Mouse (Mus musculus): Measurements from ENCODE around the gene Srgap3. TPM values are rescaled to one million over a fixed set of nuclear protein-coding genes. Genes with fewer than 3 reads are reported as not detected.

Gene Srgap3
- polyA plus RNA-seq, 1 experiment from 2014 or later = 0.13 TPM

DNA sequence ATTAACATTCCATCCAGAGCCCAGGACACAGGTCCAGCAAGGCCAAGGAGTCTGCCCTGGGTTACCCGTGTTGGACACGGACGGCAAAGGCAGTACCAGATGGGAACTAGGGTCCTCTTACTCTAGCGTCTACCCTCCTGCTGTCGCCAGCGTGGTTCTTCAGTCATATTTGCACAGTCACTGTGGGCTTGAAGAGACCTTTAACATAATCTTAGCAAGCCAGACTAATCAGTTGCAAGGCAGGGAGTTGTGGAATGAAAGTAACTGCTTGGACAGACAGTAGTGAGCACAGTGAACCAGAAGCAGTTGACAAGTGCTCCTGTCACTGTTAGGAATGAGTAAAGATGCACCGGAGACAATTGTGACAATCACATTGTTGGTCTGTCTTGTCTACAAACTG, 173.3 kb downstream of the Srgap3 start:
- H3K4me2 ChIP-seq (ENCODE audit: low read depth, low read length) = no peak overlapping the region
- H3K27me3 ChIP-seq (ENCODE audit: insufficient read depth, low read length) = no peaks in the 10 kb centered on the region
- H3K9ac ChIP-seq (replicated peaks) = no peak overlapping the region
- no peak overlapping the region for H3K4me3 ChIP-seq (ENCODE audit: low read depth, low read length)
- no peaks in the 10 kb centered on the region for H3K9me3 ChIP-seq (ENCODE audit: low read length)
- no peak for ATAC-seq
- WGBS (ENCODE audit: insufficient replicate concordance) = 75% methylated on average over 7 of the region's 7 CpGs
- H3K4me1 ChIP-seq (ENCODE audit: insufficient read depth) = no peaks in the 10 kb centered on the region
- TF ChIP-seq EP300 (IDR thresholded peaks at IDR 0.05; ENCODE audit: low read depth) (no peak), CTCF (IDR thresholded peaks at IDR 0.05; ENCODE audit: low read depth) (no peak)
- no peak overlapping the region for H3K27ac ChIP-seq (ENCODE audit: low read depth)
- DNase-seq = no peak
- H3K36me3 ChIP-seq (replicated peaks; ENCODE audit: insufficient read depth, low read length) = no peaks in the 10 kb centered on the region

GRCm38 (mm10) chr6:112770996-112771395, 176.1 kb downstream of the Srgap3 start:
- Histone ChIP-seq H3K36me3 (replicated peaks; ENCODE audit: insufficient read depth, low read length) (no peaks in the 10 kb centered on the region), H3K9me3 (ENCODE audit: low read length) (no peaks in the 10 kb centered on the region), H3K4me2 (ENCODE audit: low read depth, low read length) (no peak overlapping the region), H3K4me3 (ENCODE audit: low read depth, low read length) (no peak overlapping the region), H3K9ac (replicated peaks) (no peak overlapping the region), H3K27me3 (ENCODE audit: insufficient read depth, low read length) (no peaks in the 10 kb centered on the region), H3K4me1 (ENCODE audit: insufficient read depth) (no peaks in the 10 kb centered on the region), H3K27ac (ENCODE audit: low read depth) (no peak overlapping the region)
- ATAC-seq = no peak
- WGBS (ENCODE audit: insufficient replicate concordance) = 71% methylated on average over 2 of the region's 2 CpGs
- TF ChIP-seq EP300 (IDR thresholded peaks at IDR 0.05; ENCODE audit: low read depth) = no peak
- TF ChIP-seq CTCF (IDR thresholded peaks at IDR 0.05; ENCODE audit: low read depth) = no peak
- no peak for DNase-seq

- Histone ChIP-seq H3K9me3 (ENCODE audit: low read length) (no peaks in the 10 kb centered on the region), H3K27ac (ENCODE audit: low read depth) (no peak overlapping the region), H3K4me2 (ENCODE audit: low read depth, low read length) (no peak overlapping the region), H3K9ac (replicated peaks) (no peak overlapping the region), H3K36me3 (replicated peaks; ENCODE audit: insufficient read depth, low read length) (no peaks in the 10 kb centered on the region), H3K4me3 (ENCODE audit: low read depth, low read length) (no peak overlapping the region), H3K4me1 (ENCODE audit: insufficient read depth) (no peaks in the 10 kb centered on the region), H3K27me3 (ENCODE audit: insufficient read depth, low read length) (no peaks in the 10 kb centered on the region)
- peak; percentile 29 for DNase-seq
- no peak for TF ChIP-seq EP300 (IDR thresholded peaks at IDR 0.05; ENCODE audit: low read depth)
- TF ChIP-seq CTCF (IDR thresholded peaks at IDR 0.05; ENCODE audit: low read depth) = no peak
- no peak for ATAC-seq
- 52% methylated on average over 4 of the region's 4 CpGs for WGBS (ENCODE audit: insufficient replicate concordance)
These were observed 188.5 kb downstream of the Srgap3 start for GRCm38 (mm10) chr6:112758541-112758940.

DNA sequence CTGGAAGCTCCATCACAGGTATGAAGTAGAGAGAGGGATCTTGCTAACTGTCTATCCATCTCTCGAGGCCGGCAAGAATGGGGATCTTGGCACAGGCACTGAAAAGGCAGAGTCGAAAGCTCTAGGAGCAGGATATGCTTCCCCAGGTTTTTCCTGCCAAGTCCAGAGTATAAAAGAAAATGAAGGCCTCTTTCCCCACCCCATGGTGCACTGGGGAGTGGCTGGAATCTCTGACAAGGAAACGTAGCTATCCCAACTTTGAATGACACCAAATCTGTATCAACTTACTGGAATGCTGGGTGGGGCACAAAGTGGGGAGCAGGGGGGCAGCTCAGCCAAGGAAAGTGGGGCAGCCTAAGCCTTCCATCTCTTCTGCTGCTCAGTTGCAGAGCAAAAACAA, 190.2 kb downstream of the Srgap3 start:
- Histone ChIP-seq H3K4me3 (ENCODE audit: low read depth, low read length) (no peak overlapping the region), H3K27ac (ENCODE audit: low read depth) (no peak overlapping the region), H3K9ac (replicated peaks) (no peak overlapping the region), H3K4me2 (ENCODE audit: low read depth, low read length) (no peak overlapping the region), H3K4me1 (ENCODE audit: insufficient read depth) (no peaks in the 10 kb centered on the region), H3K27me3 (ENCODE audit: insufficient read depth, low read length) (no peaks in the 10 kb centered on the region), H3K9me3 (ENCODE audit: low read length) (no peaks in the 10 kb centered on the region), H3K36me3 (replicated peaks; ENCODE audit: insufficient read depth, low read length) (no peaks in the 10 kb centered on the region)
- WGBS (ENCODE audit: insufficient replicate concordance) = 75% methylated on average over 4 of the region's 4 CpGs
- DNase-seq (no peak), ATAC-seq (no peak)
- TF ChIP-seq CTCF (IDR thresholded peaks at IDR 0.05; ENCODE audit: low read depth) = no peak
- TF ChIP-seq EP300 (IDR thresholded peaks at IDR 0.05; ENCODE audit: low read depth) = no peak

GRCm38 (mm10) chr6:112754994-112755393, 192.1 kb downstream of the Srgap3 start:
- no peak overlapping the region for H3K4me3 ChIP-seq (ENCODE audit: low read depth, low read length)
- TF ChIP-seq EP300 (IDR thresholded peaks at IDR 0.05; ENCODE audit: low read depth) = no peak
- no peak for TF ChIP-seq CTCF (IDR thresholded peaks at IDR 0.05; ENCODE audit: low read depth)
- ATAC-seq (no peak), DNase-seq (no peak)
- no peaks in the 10 kb centered on the region for H3K9me3 ChIP-seq (ENCODE audit: low read length)
- H3K27ac ChIP-seq (ENCODE audit: low read depth) = no peak overlapping the region
- 86% methylated on average over 6 of the region's 6 CpGs for WGBS (ENCODE audit: insufficient replicate concordance)
- no peaks in the 10 kb centered on the region for H3K4me1 ChIP-seq (ENCODE audit: insufficient read depth)
- H3K27me3 ChIP-seq (ENCODE audit: insufficient read depth, low read length) = no peaks in the 10 kb centered on the region
- H3K36me3 ChIP-seq (replicated peaks; ENCODE audit: insufficient read depth, low read length) = no peaks in the 10 kb centered on the region
- H3K4me2 ChIP-seq (ENCODE audit: low read depth, low read length) = no peak overlapping the region
- H3K9ac ChIP-seq (replicated peaks) = no peak overlapping the region

- DNase-seq (no peak), ATAC-seq (no peak)
- TF ChIP-seq EP300 (IDR thresholded peaks at IDR 0.05; ENCODE audit: low read depth) = no peak
- no peak for TF ChIP-seq CTCF (IDR thresholded peaks at IDR 0.05; ENCODE audit: low read depth)
- no peaks in the 10 kb centered on the region for H3K36me3 ChIP-seq (replicated peaks; ENCODE audit: insufficient read depth, low read length)
- H3K9me3 ChIP-seq (ENCODE audit: low read length) = no peaks in the 10 kb centered on the region
- H3K4me2 ChIP-seq (ENCODE audit: low read depth, low read length) = no peak overlapping the region
- no peak overlapping the region for H3K4me3 ChIP-seq (ENCODE audit: low read depth, low read length)
- WGBS (ENCODE audit: insufficient replicate concordance) = 56% methylated on average over 3 of the region's 3 CpGs
- H3K4me1 ChIP-seq (ENCODE audit: insufficient read depth) = no peaks in the 10 kb centered on the region
- no peaks in the 10 kb centered on the region for H3K27me3 ChIP-seq (ENCODE audit: insufficient read depth, low read length)
- H3K9ac ChIP-seq (replicated peaks) = no peak overlapping the region
- no peak overlapping the region for H3K27ac ChIP-seq (ENCODE audit: low read depth)
These were observed 194.5 kb downstream of the Srgap3 start for GRCm38 (mm10) chr6:112752517-112752916.

- 33% methylated on average over 5 of the region's 5 CpGs for WGBS (ENCODE audit: insufficient replicate concordance)
- H3K36me3 ChIP-seq (replicated peaks; ENCODE audit: insufficient read depth, low read length) = no peaks in the 10 kb centered on the region
- ATAC-seq = no peak
- no peak for TF ChIP-seq EP300 (IDR thresholded peaks at IDR 0.05; ENCODE audit: low read depth)
- TF ChIP-seq CTCF (IDR thresholded peaks at IDR 0.05; ENCODE audit: low read depth) = no peak
- no peak overlapping the region for H3K27ac ChIP-seq (ENCODE audit: low read depth)
- no peak overlapping the region for H3K4me2 ChIP-seq (ENCODE audit: low read depth, low read length)
- H3K9me3 ChIP-seq (ENCODE audit: low read length) = no peaks in the 10 kb centered on the region
- no peak overlapping the region for H3K9ac ChIP-seq (replicated peaks)
- no peaks in the 10 kb centered on the region for H3K27me3 ChIP-seq (ENCODE audit: insufficient read depth, low read length)
- no peaks in the 10 kb centered on the region for H3K4me1 ChIP-seq (ENCODE audit: insufficient read depth)
- H3K4me3 ChIP-seq (ENCODE audit: low read depth, low read length) = no peak overlapping the region
- DNase-seq = no peak
These were observed 195.1 kb downstream of the Srgap3 start for GRCm38 (mm10) chr6:112752007-112752406.

Measured in liver, postnatal 0 days (tissue).